Mouse (Mus musculus) kidney, postnatal 36 days (tissue): ENCODE measurements around the gene S100a14.

Experiments
- DNase-seq, 2 experiments: peaks; one replicate each; pipeline ENCODE4 v3.0.0; 2021 to 2022; ENCODE audit warnings: mixed read lengths in 2 of 2

S100a14 gene

DNA sequence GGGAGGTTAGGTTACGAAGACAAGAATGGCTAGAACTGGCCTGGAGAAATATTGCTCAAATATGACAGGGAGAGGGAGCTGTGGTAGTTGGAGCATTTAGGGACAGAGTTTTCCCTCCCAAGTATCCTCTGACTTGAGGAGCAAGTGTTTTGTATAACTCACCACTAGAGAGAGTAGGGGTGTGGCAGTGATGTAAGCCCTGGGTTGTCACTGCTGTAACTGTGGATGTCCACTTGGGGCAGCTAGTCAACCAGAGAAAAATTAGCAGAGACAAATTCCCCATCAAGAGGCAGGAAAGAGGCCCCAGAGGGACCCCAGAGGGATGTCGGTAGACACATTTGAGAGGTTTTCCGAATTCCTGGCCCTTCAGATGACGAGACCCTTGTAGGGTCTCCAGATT, 1.2 kb upstream of the S100a14 start:
- peak; percentile 60 to 75 for DNase-seq

GRCm38 (mm10) chr3:90526076-90526475, 580 bp upstream of the S100a14 start:
- no peak for DNase-seq

- no peak for DNase-seq
Measured at GRCm38 (mm10) chr3:90527291-90527873, 726 bp downstream of the S100a14 start.

- DNase-seq = no peak
Measured at GRCm38 (mm10) chr3:90531713-90532112, 5.1 kb downstream of the S100a14 start.

- no peak for DNase-seq
Measured at GRCm38 (mm10) chr3:90535446-90535845, 8.8 kb downstream of the S100a14 start.

GRCm38 (mm10) chr3:90537141-90537904, 10.7 kb downstream of the S100a14 start, which contains the start of gene S100a16:
Gene S100a16 (plus strand): TSS chr3:90537254.
- DNase-seq = peak; percentile 87 to 91

DNA sequence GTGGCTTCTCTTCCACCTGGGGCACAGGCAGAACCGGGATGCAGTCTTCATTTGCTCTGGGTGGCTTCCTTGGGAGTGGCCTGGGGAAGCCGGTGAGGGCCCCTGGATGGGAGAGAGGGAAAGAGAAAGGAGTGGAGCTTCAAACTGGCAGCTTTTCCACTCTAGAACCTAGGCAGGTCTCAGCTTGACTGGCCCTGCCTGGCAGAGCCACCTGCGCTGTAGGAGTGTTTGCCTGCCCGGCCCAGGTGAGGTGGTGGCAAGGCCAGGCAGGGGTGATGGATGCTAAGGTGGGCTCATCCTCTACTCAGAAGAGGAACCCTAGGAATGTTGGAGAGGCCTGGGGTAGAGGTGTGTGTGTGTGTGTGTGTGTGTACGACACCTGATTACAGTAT, 11.2 kb downstream of the S100a14 start:
- DNase-seq = no peak

DNA sequence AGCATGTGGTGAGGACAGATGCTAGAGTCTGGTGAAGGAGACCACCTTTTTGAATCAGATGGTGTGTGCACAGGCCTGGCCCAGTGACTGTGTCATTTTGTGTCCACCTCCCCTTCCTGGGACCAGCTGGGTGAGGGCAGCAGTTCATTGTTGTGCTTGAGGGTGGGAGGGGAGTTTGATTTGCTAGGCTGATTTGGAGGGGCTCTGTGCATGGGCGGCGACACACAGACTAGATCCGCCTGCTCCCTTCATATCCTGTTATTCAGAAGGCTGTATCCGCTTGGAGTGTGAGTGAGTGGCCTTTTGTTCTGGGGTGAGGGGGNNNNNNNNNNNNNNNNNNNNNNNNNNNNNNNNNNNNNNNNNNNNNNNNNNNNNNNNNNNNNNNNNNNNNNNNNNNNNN, 14.2 kb downstream of the S100a14 start:
- DNase-seq = peak; percentile 65 to 72

- DNase-seq = peak in 1 of 2 experiments; percentile 45
Measured at GRCm38 (mm10) chr3:90549676-90550420, 23.2 kb downstream of the S100a14 start.

DNA sequence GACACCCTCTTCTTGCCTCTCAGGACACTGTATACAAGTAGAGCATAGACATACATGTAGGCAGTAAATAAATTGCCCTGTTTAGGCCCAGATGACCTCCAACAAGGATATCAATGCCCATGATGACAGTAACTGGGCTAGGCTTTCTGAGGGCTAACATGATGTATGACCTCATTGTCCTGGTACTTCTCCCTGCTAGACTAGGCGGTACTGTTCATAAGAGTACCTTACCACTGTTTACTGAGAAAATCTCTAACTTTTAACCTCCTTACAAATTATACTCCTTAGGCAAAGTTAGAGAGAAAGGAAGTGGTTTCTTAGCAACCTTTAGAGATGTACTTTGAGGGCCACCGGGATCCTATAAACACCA, 23.8 kb downstream of the S100a14 start:
- DNase-seq = no peak

DNA sequence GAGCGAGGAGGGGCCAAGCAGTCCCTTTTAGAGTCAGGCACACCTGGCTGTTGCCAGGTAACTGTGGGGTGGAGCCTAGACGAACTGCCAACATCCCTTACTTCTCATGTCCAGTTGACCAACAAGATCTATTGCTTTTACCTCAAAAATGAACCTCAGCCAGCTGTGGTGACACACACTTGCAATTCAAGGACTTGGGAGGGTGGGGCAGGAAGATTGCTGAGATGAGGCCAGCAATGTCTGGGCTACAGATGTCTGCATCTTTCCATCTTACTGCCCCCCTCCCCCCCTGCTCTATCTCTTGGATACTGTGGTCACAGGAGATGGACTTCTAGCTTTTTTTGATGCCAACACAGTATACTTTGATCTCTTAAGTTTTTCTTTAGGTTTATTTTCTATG, 25.6 kb downstream of the S100a14 start:
- no peak for DNase-seq

DNA sequence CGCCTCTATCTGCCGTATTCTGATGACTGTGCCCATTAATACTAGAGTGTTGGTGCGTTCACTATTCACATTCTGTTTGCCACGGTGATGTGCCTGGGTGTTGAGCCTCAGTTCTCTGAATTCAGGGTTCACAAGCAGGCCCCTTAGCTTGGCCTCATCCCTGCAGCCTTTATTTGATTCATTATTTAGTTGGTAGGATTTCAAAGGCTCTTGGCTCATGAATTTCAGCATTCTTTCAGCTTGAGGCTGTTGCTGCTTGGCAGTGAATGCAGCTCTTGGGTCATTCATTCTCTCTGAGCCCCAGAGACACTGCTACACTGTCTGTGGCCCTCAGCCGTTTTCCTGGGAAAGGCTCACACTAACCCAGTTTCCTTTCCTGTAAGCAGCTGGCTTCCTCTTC, 29.3 kb downstream of the S100a14 start:
- peak in 1 of 2 experiments; percentile 15 for DNase-seq

DNA sequence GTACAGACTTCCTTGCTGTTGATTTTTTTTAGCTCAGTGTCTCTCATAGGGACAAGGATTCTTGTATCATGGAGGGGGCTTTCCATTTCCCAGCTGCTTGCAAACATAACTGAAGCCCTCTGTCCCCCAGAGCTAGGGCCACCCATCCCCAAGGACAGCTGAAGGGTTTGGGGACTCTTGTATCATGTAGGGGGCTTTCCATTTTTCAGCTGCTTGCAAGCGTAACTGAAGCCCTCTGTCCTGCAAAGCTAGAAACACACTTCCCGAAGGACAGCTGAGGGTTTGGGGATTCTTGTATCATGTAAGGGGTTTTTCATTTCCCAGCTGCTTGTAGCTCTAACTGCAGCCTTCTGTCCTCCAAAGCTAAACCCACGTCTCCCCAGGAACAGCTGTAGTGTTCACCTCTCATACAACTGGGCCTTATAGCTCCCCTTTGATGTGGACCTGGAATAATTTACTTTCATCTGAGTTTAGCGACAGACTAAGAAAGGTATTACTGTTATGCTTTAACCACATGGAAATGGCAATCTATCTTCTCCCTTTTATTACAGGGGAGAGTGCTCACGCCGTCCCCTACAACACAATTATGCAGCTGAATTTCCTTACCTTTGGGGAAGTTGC, 33.5 kb downstream of the S100a14 start, which contains the start of gene S100a3:
S100a3 (plus strand) TSS at position 571 of the 621 bp plus-strand sequence.
- DNase-seq = no peak

GRCm38 (mm10) chr3:90574691-90575090, 48.0 kb downstream of the S100a14 start:
- DNase-seq = no peak

DNA sequence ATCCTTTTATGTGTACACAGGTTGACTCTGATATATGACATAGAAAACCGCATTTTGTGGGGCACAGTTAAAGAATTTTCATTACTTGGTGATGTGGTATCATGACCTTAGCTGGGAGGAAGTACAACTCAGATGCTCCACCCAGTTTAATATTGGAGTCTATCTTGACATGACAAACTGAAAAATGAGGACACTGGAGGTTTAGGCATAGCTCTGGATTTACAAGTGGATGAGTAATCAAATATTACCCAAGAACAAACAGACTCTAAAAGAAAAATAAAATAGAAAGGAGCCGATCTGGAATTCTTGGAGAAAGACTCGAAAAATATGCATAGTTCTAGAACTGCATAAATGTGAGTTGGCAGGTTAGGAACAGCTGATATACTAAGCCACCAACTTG, 48.7 kb downstream of the S100a14 start:
- no peak for DNase-seq

DNA sequence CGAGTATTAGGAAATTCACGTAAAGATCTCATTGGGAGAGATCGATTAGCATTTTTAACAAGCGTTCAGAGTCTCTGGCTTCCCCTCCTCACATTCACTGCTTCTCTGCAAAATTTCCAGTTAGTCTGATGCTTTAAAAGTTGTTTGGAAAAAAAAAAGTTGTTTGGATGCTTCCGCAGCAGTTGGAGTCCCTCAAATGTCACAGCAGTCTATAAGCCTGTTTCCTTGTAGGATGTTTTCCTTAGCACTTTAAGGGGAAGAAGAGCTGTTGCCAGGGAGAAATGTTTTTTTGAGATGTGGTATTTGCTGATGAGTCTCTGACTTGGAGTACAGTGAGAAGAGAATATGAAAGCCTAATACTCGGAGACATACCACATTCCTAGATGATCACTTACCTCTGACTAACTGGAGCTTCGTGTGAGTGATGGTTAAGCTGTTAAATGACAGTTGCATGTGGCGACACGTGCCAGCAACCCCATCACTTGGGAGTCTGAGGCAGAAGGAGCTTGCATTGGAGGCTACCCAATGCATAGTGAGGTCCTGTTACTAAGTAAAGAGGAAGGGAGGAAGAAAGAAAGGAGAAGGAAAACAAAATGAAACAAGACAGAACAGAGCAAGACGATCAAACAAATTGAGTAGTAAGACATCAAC, 49.8 kb downstream of the S100a14 start:
- no peak for DNase-seq
